Mouse (Mus musculus) thymus, adult 18-20 months (tissue): ENCODE measurements around the gene Ppm1b.
A peak's percentile ranks its signal among the peaks of the same experiment; 100 is the strongest.
"Not testable (repeated sequence)": the region's sequence is repeated elsewhere in the genome, so short reads cannot be mapped to it uniquely, and the experiment has no call there.

Experiments
- DNase-seq, 2 experiments: peaks; one replicate each; pipeline ENCODE4 v3.0.0; 2022; ENCODE audit warnings: mixed read lengths in 2 of 2

Ppm1b gene

DNA sequence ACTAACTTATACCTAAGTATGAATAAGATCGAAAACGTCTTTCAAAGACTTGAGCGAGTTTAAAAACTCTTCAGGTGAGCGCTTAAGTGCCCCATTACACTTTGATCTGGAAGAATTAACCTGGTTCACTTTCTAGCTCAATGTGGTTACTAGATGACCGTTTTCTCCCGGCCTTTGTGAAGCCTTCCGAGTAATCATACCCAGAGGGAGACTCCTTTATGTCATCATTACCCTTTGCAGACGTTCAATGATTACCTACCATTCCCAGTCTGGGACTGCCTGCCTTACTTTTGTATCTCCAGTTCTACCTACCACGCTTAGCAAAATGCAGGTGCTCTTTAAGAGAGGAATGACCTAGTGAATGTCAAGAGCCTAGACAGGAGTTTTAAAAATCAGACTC lies at the start of gene Ppm1b:
Gene Ppm1b (plus strand): TSS at position 301 of the 400 bp plus-strand sequence.
- DNase-seq: no peak

DNA sequence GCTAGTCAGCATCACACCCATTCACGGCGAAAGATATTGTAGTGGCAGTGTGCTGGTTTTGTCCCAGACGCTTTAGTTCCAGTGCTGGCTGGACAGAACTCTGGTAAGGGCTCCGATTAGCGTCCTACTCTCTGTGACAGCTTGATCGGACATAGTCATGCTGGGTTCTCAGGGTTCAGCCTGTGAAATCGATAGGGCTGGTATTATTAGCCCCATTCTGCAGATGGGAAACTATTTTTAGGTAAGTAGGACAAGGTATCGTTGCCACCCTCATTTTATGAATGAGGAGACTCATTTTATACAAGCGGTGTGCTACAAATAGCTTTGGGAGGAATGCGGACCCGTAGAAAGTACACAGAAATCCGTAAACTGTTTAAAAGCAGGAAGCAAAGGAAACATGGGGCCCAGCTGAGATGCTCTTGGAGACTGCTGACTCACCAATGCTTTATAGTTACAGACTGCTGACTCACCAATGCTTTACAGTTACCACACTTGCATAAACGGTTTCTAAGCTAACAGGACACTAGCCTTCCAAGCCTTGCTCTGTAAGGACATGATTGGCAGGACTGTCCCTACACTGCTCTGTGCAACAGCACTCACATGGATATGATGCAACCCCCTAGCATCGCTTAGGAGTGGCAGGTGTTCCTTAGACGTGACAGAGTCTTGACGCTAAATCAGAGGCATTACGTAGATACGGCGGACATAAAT lies 34.7 kb upstream of the Ppm1b start:
- DNase-seq: no peak

DNA sequence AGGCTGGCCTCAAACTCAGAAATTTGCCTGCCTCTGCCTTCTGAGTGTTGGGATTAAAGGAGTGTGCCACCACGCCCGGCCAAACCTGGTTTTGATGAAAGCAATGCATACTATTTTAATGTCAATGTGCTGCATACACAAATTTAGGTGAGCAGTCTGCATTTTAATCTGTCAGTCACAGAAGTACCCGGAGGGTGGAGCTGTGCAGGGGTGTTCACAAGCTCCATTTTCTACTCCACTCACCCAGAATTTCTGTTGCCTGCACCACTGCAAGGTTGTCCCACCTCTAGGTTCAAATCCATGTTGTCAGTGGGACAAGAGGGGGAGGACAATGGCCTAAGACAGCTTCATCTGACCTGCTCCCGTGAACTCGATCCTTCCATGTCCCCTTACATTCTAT lies 31.8 kb upstream of the Ppm1b start:
- DNase-seq: no peak

DNA sequence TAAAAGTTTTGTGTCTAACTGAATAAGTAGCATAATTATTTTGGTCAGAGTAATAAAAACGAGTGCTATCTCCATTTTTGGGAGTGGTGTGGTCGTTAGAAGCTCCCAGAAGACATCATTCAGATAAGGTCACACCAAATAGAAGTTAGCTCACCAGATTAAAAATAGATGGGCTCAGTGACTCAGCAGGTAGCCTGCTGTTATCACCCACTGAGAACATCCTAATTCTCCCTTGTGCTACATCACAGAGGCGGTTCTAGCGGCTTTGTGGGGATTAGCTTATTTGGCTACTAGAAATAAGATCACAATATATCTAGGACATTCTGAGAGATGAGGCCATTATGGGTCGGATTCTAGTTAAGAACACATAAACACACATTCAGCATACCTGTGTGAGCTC lies 30.3 kb upstream of the Ppm1b start:
- no peak for DNase-seq

DNA sequence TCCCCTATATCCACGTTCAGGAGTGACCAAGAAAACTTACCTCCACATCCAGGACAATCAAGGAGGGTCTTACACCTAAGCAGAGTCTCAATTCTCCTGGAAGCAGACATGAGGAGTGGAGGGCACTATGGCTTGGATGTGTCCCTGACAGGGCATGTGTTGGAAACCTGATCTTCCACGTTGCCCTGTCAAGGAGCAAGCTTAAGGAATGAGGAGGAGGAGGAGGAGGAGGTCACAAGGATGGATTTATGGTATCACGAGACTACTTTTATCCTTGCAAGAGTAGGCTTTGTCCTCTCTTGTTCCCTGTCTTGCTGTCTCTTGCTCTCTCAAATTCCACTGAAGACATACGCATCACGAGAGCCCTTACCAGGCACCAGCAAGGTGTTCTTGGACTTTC lies 29.0 kb upstream of the Ppm1b start:
- DNase-seq: no peak

DNA sequence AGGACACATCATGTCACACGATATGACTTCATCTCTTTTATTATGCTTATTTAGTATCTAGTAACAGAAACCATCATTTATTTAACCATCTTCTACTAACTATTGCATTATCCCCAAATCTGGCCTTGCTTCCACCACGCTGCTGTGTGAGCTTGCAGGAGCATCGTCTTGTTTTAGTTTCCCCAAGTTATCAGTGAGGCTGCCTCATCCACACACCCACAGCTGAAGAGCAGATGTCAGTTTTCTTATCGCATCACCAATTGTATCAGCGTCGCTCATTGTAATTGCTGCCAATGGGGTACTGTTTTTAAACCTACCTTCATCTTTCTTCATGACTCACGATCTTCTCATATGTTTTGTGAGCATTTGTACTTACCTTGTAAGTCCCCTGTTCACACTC lies 23.6 kb upstream of the Ppm1b start:
- DNase-seq: no peak

DNA sequence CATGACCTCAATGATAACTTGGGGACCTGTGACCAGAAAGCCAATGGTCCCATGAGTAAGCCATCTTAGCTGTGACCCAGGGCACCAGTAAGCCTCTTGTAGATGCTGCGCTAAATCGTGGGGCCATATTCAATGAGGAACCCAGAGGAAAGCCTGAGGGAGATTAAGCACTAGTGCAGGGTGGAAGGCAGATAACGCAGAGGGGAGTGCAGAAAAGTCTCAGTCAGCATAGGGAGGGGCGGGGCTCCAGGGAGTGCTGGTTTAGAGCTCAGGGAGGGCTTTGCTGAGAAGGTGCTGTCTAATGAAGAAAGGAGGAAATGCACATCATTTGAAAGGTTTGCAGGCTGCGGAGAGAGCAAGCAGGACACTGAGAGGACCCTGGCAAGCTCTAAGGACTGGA lies 22.6 kb upstream of the Ppm1b start:
- no peak for DNase-seq

DNA sequence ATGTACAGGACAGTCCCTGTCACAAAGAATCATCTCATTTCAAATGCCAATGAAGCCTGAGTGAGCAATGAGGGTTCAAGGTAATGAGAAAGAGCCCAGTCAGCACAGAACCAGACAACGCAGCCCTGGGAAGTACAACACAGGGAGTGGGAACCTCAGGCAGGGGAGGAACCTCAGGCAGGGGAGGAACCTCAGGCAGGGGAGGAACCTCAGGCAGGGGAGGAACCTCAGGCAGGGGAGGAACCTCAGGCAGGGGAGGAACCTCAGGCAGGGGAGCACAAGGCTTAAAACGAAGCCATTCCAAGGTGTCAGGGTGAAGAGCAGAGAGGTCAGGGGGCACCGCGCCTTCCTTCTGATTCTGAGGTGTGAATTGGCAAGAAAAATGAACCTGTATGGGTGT lies 20.9 kb upstream of the Ppm1b start:
- not testable (repeated sequence) for DNase-seq

DNA sequence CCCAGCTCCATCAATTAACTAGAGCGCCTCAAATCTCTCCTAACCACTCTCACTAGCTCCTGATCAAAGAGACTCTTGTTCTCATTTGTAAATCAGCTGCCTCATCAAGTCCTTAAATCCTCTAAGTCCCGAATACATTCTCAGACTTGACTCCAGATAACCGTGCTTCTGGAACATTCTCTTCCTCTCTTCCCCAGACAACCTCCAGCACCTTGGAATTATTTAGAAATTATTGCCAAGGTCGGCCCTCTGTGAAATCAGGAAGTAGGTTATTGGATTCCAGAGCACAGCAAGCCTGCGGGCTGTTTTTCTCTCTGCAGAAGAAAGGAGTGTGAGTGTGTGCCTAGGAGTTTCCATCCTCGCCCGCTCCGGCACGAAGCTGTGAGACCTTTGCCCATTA lies 20.2 kb upstream of the Ppm1b start:
- DNase-seq: no peak

DNA sequence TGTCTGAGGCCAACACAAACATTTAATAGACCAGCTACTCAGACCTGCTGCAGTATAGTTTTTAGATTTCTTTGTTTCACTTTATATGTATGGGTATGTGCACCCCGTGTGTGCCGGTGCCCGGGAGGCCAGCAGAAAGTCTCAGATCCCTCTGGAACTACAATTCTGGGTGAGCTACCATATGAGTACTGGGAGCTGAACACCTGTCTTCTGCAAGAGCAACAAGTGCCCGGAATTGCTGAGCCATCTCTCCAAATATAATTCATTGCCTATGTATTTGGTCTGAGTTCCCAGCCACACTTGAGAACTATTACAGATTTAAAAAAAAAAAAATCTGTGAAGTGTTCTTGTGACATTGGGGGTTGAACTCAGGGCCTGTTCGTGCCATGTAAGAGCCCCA lies 19.7 kb upstream of the Ppm1b start:
- no peak for DNase-seq

DNA sequence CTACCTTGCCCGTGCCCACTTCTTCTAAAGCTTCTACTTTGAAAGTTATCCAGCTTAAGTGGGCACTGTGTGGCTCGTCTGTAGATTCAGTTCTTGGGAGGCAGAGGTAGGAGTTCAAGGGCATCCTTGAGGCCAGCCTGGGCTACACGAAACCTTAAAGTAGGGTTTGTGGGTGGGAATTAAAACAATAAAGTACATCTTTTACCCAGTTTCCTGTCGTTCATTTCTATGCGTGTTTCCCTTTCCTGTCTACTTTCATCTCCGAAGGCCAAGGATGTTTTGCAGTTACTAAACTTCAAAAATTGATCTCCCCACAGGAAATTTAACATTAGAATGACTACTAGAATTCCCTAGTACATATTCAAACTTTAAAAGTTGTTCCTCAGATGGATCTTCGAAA lies 19.3 kb upstream of the Ppm1b start:
- no peak for DNase-seq

DNA sequence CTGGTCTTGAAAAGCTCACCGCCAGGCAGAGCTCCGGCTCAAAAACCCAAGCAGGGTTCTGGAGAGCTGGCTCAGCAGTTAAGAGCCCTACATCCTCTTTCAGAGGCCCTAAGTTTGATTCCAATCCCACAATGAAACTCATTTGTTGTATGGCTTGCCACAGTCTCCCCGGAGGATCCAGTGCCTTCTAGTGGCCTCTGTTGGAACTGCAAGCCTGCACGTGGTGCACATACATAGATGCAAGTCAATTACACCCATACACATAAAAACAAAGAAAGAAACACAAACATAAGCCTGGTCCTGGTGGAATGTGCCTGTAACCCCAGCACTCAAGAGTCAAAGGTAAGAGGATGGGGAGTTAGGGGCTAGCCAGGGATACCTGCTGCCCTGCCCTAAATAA lies 18.3 kb upstream of the Ppm1b start:
- DNase-seq: no peak

DNA sequence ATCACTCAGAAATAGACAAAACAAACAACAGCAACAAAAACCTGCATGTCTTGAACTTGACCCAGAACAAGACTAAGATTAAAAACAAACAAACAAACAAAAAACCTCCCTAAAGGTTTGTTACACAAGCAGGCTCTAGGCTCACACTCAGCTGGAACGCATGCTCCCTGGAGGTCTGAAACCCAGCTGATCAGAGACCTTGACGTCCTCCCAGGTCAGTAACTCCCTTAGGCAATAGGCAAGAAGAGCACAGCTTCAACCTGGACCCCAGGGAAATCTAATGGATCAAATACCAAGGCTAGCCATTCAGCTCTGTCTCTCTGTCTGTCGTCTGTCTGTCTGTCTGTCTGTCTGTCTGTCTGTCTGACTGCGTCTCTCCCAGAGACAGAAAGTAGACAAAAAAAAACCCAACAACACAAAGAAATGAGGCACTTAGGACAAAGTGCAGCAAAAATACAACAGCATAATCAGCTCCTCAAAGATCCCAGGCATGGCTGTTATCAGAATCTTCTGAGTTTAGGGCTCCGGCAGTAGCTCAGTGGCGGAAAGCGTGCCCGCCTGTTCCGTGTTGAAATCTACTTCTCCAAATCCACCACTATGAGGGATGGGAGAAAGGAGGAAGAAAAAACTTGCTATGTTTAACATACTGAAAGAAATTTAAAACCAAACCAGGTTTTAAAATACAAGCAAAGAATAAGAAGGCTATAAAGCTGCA lies 16.4 kb upstream of the Ppm1b start:
- no peak for DNase-seq

DNA sequence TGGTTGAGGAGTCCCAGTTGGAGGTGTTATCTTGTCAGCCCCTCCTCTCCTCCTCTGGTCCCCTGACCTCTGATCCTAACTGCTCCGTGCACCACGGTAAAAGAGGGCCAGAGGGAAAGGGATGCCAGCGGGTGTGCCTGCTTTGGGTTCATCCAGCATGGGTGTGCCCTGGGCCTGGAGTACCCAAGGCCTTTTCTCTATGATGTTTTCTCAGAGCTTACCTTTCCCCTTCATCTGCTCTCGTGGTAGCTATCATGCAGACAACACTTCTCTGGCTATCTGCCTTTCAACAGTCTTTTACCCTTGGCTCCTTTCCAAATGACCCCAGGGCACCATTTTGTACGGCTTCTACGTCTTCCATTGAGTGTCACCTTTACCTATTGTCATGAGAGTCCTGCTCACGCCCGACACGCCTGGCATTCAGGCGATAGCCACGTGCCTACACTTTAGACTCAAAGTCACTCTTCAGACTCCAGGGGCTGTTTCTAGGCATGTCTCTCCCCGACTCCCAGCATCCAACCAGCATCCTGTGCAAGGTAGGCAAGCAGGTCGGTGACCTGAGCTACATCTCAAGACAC lies 15.2 kb upstream of the Ppm1b start:
- no peak for DNase-seq

DNA sequence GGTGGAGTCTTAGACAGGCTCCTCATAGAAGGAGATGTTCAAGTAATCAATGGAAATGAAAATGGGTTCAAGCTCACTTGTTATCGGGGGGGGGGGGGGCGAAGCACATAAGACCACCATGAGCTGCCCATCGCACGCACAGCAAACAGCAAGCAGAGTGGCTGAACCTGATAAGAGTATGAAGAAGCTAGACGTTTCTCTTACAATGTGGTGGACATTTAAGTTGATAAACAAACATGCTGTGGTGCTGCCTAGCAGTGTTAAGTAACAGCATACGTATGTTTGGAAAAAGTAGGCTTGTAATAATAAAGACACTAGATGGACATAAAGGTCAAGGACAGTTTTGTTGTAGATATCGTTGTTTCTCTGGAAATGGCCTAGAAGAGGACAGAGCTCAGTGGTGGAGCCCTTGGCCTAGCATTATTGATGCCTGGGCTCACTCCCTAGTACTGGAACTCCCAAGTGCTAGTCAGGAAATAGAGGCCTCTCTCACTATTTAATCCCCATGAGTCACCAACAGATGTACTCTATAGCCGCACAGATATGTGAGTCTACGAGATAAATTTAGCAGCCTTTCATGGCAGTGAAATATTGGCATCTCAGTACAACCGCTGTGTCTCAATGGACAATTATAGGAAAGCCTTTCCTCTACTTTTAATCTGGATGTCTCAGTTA lies 14.0 kb upstream of the Ppm1b start:
- no peak for DNase-seq

DNA sequence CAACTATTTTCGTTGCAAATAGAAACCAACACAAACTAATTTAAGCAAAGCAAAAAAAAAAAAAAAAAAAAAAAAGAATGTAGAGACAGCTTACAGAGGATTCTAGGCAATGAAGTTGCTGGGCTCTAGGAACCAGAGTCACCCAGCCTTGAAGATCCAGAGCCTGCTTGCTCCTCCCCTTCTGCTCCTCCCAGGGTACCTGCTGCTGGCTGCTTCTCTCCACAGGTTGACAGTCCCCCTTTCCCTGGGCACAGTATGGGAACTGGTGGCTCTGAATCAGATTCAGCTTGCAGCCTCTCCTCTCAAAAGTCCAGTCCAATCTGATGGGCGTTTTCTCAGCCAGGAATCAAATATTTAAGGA lies 13.5 kb upstream of the Ppm1b start:
- no peak for DNase-seq

DNA sequence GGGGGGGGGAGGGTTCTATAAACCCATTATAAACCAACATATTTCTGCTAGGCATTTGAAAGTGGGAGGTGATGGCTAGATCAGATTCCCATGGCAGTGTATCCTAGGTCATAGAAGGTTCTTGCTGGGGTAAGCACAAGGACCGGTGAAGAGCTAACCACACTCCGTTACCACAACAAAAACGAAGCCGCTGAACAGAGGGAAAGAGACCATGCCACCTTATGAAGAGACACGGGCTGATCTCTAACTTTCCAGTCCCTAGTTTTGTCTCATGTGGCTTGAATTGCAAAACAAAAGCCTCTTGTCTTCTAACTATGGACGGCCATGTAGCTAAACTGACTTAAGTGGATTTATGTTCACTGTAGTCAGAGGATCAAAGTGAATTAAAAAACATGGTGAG lies 12.2 kb upstream of the Ppm1b start:
- no peak for DNase-seq

DNA sequence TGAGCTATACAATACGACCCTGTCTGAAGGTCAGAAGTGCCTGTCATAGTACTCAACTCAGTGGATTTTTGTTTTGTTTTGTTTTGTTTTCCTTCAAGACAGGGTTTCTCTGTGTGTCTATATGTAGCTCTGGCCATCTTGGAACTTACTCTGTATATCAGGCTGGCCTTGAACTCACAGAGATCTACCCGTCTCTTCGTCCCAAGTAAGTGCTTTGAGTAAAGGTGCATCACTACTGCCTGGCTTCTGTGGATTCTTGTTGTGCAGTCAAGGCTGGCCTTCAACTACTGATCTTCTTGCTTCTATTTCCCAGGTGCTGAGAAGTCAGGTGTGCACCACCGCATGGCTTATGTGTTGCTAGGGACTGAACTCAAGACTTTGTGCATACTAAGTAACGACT lies 4.0 kb upstream of the Ppm1b start:
- DNase-seq: no peak

DNA sequence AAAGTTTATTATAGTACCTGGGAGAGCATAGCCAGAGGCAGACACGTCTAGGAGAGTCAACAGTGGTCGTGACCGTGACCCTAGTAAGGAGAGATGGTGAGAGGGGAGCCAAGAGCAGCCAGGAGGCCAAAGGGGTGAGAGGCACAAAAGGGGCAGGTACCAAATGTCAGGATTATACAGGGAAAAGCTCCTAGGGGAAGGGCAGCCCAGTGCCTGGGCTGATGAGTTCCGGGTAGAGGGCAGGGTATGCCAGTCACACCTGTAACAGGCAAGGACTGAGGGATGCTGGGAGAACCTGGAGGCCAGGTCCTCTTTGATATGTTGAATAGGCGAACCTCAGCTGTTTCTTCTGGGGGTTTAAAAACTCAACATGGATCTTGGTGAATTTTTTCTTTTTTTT lies 2.8 kb upstream of the Ppm1b start:
- no peak for DNase-seq

DNA sequence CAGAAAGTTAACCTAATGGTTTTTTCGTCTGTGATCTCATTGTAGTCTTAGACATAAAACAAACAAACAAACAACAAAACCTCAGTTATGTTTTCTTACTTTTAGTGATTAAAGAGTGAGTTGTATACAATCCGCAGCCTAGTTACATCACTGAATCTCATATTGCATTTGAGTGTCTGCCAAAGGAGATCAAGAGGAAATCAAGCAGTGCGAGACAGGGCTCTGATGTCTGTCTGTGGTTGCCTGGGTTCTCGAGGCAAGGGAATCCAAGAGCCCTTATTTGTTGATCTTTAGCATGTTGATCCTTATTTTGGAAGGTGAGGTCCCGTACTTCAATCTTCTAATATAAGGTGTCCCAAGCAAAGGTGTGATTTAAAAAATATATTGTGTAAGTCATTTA lies 1.7 kb upstream of the Ppm1b start:
- DNase-seq: no peak

DNA sequence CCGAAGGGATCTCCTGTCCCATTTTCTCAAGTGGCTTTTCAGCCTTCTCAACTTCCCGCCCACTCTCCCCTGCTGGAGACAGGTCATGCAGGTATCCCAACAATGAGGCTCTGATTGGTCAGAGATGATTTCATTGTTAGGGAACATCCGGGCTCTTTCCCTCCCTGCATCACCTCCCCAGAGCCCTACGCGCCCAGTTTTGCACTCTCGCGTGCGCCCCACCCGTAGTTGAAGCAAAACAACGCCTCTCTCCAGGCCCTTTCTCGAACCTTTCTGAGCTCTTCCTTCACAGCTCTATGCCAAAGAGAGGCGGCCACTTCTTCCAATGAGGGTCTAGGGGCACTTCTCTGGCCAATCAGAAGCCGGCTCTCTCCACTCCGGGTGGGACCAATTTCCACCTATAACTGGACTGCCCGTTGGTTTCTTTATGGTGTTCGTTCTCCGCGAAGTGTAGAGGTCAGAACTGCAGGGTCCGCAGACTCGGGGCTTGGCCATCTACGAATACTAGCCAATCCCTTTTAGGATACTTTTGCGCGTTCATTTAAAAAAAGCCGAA lies 468 bp downstream of the Ppm1b start:
- peak; percentile 82 to 91 for DNase-seq

DNA sequence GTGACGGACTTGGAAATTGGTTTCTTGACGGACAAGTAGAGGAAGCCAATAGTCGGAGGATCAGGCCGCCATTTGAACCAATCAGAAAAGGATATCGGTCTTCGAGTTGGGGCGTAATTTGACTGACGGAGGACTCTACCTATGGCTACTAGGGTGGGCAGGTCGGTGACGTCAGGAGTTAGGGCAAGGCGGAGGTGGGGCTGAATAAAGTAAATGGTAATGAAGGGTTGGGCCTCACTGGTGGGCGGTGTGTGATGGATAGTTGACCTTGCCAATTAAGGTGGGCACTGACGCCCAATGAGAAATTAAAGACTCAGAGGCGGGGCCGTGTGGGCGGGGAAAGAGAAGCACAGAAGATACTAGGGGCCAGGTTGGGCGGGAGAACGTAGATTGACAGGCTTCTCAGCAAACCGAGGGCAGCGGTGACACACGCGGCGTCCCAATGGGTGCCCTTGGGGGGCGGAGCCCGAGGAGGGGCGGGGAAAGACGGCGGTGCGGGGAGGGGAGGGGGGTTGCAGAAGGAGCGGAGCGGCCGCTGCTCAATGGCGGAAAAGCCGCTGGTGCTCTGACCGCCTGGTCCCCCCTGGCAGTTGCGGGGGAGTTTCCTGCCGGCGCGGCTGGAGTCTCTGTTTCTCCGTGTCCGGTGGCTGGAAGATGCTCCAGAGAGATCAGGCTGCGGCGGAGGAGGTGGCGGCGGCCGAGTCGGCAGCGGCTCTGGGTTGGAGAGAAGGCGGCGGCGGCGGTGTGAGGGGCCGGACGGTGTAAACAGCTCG lies 1.1 kb downstream of the Ppm1b start:
- DNase-seq: peak; percentile 99 to 100

DNA sequence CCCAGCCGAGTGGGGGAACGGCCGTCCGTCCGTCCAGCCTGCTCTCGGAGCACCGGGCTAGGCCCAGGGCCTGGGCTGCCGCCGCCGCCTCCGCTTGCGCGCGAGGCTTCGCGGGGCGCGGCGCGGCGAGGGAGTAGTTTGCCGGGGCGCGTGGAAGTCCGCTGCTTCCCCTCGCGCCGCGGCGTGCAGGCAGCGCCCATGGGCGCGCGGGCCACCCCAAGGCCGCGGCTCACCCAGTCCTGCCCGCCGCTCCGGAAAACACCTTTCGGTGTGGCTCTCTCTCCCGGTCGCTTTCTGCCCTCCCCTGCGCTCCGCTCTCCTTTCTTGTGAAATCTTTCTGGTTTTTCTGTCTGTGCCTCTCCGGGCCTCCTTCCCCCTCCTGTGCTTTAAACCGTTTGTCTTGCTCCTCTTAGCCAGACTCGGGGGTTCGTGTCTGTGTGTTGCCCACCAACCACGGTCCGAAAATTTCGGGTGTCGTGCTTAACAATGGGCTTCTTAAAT lies 1.9 kb downstream of the Ppm1b start:
- DNase-seq: peak in 1 of 2 experiments; percentile 21
